Mouse (Mus musculus): Measurements from ENCODE around the gene Nfkb2.

- TF ChIP-seq CTCF (IDR thresholded peaks at IDR 0.05; ENCODE audit: control insufficient read depth, insufficient read depth, insufficient read length) (no peak), MAX (IDR thresholded peaks at IDR 0.05) (no peak), MYOD1 (IDR thresholded peaks at IDR 0.05; ENCODE audit: control insufficient read depth, insufficient read length, low read depth) (no peak), USF1 (IDR thresholded peaks at IDR 0.05; ENCODE audit: low read depth) (no peak), FOSL1 (IDR thresholded peaks at IDR 0.05; ENCODE audit: insufficient read depth, low read length, poor library complexity, severe bottlenecking) (no peak), MYOG (IDR thresholded peaks at IDR 0.05; ENCODE audit: control insufficient read depth, extremely low read depth, insufficient read length) (no peak), CEBPB (IDR thresholded peaks at IDR 0.05; ENCODE audit: low read depth) (no peak)
Observed at GRCm38 (mm10) chr19:46339287-46339971, 35.3 kb downstream of the Nfkb2 start.
